Mouse (Mus musculus) thymus, adult 18-20 months (tissue): Measurements from ENCODE around the gene Dnajc7.
A peak's percentile ranks its signal among the peaks of the same experiment; 100 is the strongest.
"Not testable (repeated sequence)": the region's sequence is repeated elsewhere in the genome, so short reads cannot be mapped to it uniquely, and the experiment has no call there.

Experiments used
- DNase-seq, 2 experiments: peaks; one replicate each; pipeline ENCODE4 v3.0.0; 2022; ENCODE audit warnings: mixed read lengths in 2 of 2

Dnajc7 gene

DNA sequence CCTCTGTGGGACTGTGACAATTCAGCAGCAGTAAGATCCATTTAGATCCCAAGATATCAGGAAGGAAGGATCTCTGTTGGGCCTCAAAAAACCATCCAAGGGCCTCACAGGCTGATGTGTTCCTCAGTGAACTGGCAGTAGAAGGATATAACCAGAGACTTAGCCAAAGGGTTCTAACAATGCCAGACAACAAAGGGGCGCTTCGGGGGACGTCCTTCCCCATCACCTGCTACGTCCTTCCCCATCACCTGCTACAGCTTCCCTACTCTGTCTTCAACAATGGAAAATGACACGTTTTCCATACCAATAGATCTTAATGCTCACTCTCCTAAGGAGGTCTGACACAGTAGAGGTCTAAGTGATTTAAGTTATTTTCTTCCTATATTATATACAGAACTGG, 3.6 kb downstream of the Dnajc7 start:
- no peak for DNase-seq

- no peak for DNase-seq
These were observed 6.7 kb downstream of the Dnajc7 start for GRCm38 (mm10) chr11:100613241-100613640.

- no peak for DNase-seq
These were observed 8.3 kb downstream of the Dnajc7 start for GRCm38 (mm10) chr11:100611627-100612026.

- DNase-seq = no peak
These were observed 9.8 kb downstream of the Dnajc7 start for GRCm38 (mm10) chr11:100609997-100610680.

GRCm38 (mm10) chr11:100609355-100609996, 10.5 kb downstream of the Dnajc7 start:
- no peak for DNase-seq

- DNase-seq = no peak
These were observed 11.2 kb downstream of the Dnajc7 start for GRCm38 (mm10) chr11:100608796-100609195.

GRCm38 (mm10) chr11:100607121-100607520, 12.8 kb downstream of the Dnajc7 start:
- DNase-seq = no peak

GRCm38 (mm10) chr11:100605451-100605850, 14.5 kb downstream of the Dnajc7 start:
- no peak for DNase-seq

- DNase-seq = no peak
These were observed 15.5 kb downstream of the Dnajc7 start for GRCm38 (mm10) chr11:100604321-100605005.

GRCm38 (mm10) chr11:100603813-100604212, 16.2 kb downstream of the Dnajc7 start:
- DNase-seq = no peak

DNA sequence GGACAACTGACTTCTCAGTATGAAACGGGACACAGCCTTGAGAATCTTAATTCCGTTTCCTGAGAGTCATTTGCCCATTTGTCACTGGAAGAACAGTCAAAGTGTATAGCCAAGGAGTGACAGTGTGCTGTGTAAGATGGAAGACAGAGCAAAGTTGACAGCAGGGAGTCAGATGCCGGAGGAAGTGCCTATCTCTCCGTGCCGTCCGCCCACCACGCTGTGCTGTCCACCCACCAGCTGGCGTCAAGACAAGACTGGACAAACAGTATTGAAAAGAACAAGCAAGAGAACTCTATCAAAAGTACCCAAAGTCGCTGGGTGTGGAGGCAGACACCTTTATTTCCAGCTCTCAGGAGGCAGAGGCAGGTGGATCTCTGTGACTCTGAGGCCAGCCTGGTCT, 16.8 kb downstream of the Dnajc7 start:
- DNase-seq = no peak

- DNase-seq = no peak
These were observed 18.6 kb downstream of the Dnajc7 start for GRCm38 (mm10) chr11:100601372-100601771.

GRCm38 (mm10) chr11:100598074-100598473, 21.9 kb downstream of the Dnajc7 start:
- DNase-seq = no peak

DNA sequence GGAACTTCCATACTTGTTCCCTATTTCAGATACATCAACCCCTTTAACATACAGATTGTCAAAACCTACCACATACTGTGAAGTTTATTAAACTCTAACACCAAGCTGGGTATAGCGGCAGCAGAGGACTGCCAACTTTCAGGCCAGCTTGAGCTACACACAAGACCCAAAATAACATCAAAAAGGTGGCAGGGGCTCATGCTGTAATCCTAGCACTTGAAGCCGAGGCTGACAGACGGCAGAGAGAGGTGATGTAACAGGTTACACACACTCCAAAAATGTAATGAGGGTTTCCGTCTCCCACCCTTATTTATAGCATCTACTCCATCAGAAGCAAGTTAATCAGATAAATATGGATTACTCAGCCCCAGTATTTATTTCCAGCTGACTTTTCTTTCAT, 24.4 kb downstream of the Dnajc7 start:
- no peak for DNase-seq

DNA sequence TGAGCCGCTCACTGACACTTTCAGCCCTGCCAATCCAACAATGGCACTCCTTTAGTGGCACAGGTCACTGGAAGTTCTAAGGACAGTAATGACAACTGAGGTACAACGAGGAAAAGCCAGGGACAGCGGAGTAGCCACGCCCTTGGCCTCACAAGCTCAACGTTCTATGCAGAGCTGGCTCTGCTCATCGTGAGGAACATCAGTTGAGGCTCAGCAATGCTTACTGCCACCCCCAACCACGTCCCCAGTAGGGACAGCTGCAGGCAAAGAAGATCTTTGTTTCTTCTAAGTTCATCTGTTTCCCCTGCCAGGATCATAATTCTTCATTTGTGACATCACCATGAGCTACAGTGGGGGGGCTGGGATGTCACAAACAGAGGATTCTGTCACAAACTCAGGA, 25.4 kb downstream of the Dnajc7 start:
- no peak for DNase-seq

DNA sequence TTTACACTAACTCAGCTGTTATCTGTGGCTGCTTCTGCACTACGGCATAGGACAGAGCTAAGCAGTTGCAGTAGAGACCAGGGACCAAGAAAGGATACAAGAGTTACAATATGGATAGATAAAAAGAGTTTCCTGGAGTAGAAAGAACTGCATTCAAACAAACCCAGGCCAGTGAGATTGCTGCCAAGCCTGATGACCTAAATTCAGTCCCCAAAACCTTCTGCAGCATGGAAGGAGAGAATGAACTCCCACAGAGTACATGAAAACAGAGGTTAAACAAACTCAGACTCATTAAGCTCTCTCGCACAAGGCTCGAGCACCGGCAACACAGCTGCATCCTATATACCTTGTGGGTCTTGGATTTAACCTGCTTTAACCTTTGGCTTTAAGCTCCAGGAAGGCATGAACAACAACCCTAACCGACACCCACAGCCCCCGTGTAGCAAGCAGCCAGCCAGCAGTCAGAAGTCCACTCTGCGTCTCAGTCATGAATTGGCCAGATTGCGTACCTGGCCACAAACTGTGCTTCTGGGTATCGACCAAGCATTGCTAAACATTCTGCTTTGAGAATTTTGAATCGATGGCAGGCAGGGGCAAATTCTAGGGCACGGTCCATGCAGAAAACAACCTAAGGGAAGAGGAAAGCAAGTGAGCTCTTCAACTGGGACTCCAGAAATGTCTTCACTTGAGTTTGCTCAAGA, 27.5 kb downstream of the Dnajc7 start:
- no peak for DNase-seq

- DNase-seq = no peak
These were observed 31.5 kb downstream of the Dnajc7 start for GRCm38 (mm10) chr11:100588462-100588861.

GRCm38 (mm10) chr11:100585148-100585547, 34.8 kb downstream of the Dnajc7 start:
- DNase-seq = no peak

DNA sequence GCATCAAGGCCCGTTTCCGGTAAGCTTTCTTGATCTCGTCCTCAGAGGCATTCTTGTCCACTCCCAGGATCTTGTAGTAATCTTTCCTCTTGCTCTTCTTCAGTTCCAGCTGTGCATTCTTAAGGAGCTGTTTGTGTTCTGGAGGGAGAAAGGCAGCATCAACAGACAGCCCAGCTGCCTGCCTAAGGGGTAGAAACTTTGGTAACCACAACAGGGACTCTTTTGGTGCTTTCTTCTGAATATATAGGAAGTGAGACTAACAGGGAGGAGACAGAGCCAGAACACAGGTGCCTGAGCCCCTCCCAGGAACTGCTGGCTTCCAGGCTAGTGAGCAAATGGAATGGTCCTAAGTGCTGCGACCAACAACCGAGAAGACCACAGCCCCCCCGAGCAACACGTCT, 35.4 kb downstream of the Dnajc7 start:
- peak in 1 of 2 experiments; percentile 48 for DNase-seq

GRCm38 (mm10) chr11:100582836-100583235, 37.1 kb downstream of the Dnajc7 start:
- DNase-seq = no peak

DNA sequence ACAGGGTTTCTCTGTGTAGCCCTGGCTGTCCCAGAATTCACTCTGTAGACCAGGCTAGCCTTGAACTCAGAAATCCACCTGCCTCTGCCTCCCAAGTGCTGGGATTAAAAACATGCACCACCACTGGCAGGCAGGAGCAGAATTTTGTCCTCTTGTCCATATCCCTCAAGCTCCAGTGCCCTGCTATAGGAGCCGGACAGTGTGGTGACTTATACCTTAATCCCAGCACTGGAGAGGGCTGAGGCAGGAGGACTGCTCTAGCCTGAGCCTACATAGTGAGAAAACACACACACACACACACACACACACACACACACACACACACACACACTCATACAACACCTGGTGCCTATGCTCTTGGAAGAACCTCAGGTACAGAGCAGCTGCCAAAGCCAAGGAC, 37.6 kb downstream of the Dnajc7 start:
- DNase-seq = not testable (repeated sequence)

DNA sequence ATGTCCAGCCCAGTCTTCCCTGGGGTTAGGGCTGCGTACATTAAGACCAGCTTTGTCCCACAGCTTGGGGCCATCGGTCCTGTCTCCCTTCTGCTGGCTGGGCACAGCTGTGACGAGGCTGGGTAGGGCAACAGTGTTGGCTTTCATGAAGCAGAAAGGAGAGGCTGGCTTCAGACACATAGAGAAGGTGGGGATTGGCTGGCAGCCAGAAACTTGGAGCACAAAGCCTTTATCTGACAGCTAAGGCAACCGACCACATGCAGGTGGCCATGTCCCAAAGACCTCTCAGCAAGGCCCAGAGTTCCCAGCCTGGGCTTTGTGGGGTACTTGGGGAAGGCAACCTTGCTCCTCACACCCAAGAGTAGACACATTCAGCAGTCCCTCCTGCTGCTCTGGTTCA, 38.2 kb downstream of the Dnajc7 start:
- peak; percentile 44 to 68 for DNase-seq

DNA sequence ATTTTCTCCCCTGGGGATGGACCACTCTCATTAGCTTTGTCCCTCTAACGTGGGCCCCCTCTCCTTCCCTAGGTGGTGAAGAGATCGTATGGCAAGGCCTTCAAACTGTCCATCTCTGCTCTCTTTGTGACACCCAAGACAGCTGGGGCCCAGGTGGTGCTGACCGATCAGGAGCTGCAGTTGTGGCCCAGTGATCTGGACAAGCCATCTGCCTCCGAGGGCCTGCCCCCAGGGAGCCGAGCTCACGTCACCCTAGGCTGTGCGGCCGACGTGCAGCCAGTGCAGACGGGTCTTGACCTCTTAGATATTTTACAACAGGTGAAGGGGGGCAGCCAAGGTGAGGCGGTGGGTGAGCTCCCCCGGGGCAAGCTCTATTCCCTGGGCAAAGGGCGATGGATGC, 39.7 kb downstream of the Dnajc7 start:
- no peak for DNase-seq
